Mouse (Mus musculus): ENCODE results near the gene Gm11634. TPM values are rescaled to one million over a fixed set of nuclear protein-coding genes. Genes with fewer than 3 reads are reported as not detected.
"Not testable (repeated sequence)": the region's sequence is repeated elsewhere in the genome, so short reads cannot be mapped to it uniquely, and the experiment has no call there.

Gene Gm11634
- polyA plus RNA-seq, 1 experiment from 2014 or later, result not detected

- DNase-seq (ENCODE audit: low spot score) (peak; percentile 57), ATAC-seq (no peak)
- H3K9me3 ChIP-seq (ENCODE audit: low read length), result no peaks in the 10 kb centered on the region
- H3K9ac ChIP-seq (replicated peaks; ENCODE audit: low read depth), result no peak overlapping the region
- no peaks in the 10 kb centered on the region for H3K4me1 ChIP-seq (ENCODE audit: insufficient read depth, low read depth, low read length)
- no peak overlapping the region for H3K4me3 ChIP-seq (ENCODE audit: low read depth, low read length)
- no peak overlapping the region for H3K4me2 ChIP-seq (replicated peaks; ENCODE audit: low read depth, low read length)
- H3K27ac ChIP-seq (ENCODE audit: low read length), result no peak overlapping the region
- H3K36me3 ChIP-seq (ENCODE audit: insufficient read depth, low read length), result no peaks in the 10 kb centered on the region
- TF ChIP-seq CTCF (IDR thresholded peaks at IDR 0.05) (no peak), EP300 (IDR thresholded peaks at IDR 0.05) (no peak)
- 39% methylated on average over 5 of the region's 5 CpGs for WGBS
- H3K27me3 ChIP-seq (replicated peaks; ENCODE audit: insufficient read depth, low read length), result no peaks in the 10 kb centered on the region
Observed at GRCm38 (mm10) chr11:101642931-101643330, 43.9 kb upstream of the Gm11634 start.

- DNase-seq (ENCODE audit: low spot score) (peak; percentile 73), ATAC-seq (peak; percentile 71)
- H3K4me3 ChIP-seq (ENCODE audit: low read depth, low read length); H3K9me3 ChIP-seq (ENCODE audit: low read length); H3K27me3 ChIP-seq (replicated peaks; ENCODE audit: insufficient read depth, low read length); H3K4me1 ChIP-seq (ENCODE audit: insufficient read depth, low read depth, low read length); H3K36me3 ChIP-seq (ENCODE audit: insufficient read depth, low read length): not testable (repeated sequence)
- Histone ChIP-seq H3K4me2 (replicated peaks; ENCODE audit: low read depth, low read length) (peak overlapping the region; percentile 38; the same call in 1 of the 2 replicates), H3K9ac (replicated peaks; ENCODE audit: low read depth) (0 out of 2 replicates have a peak overlapping the region, but pooled peaks have one; percentile 43), H3K27ac (ENCODE audit: low read length) (0 out of 2 replicates have a peak overlapping the region, but pooled peaks have one; percentile 54)
- WGBS, result 3% methylated on average over 12 of the region's 26 CpGs
Observed at GRCm38 (mm10) chr11:101641710-101642642, 42.9 kb upstream of the Gm11634 start.

GRCm38 (mm10) chr11:101640857-101641709 lies 42.0 kb upstream of the Gm11634 start:
- H3K4me3 ChIP-seq (ENCODE audit: low read depth, low read length), result peak overlapping the region; percentile 24; the same call in 1 of the 2 replicates
- ATAC-seq (peak; percentile 71), DNase-seq (ENCODE audit: low spot score) (peak; percentile 73)
- H3K9me3 ChIP-seq (ENCODE audit: low read length); H3K4me1 ChIP-seq (ENCODE audit: insufficient read depth, low read depth, low read length); H3K27me3 ChIP-seq (replicated peaks; ENCODE audit: insufficient read depth, low read length); H3K36me3 ChIP-seq (ENCODE audit: insufficient read depth, low read length): not testable (repeated sequence)
- H3K27ac ChIP-seq (ENCODE audit: low read length), result peak overlapping the region; percentile 72
- peak overlapping the region; percentile 38 for H3K4me2 ChIP-seq (replicated peaks; ENCODE audit: low read depth, low read length)
- 5% methylated on average over 44 of the region's 53 CpGs for WGBS
- 0 out of 2 replicates have a peak overlapping the region, but pooled peaks have one; percentile 43 for H3K9ac ChIP-seq (replicated peaks; ENCODE audit: low read depth)

GRCm38 (mm10) chr11:101639761-101640160 lies 40.7 kb upstream of the Gm11634 start:
- Histone ChIP-seq H3K36me3 (ENCODE audit: insufficient read depth, low read length) (no peaks in the 10 kb centered on the region), H3K9ac (replicated peaks; ENCODE audit: low read depth) (no peak overlapping the region), H3K9me3 (ENCODE audit: low read length) (no peaks in the 10 kb centered on the region), H3K4me3 (ENCODE audit: low read depth, low read length) (no peak overlapping the region), H3K27ac (ENCODE audit: low read length) (no peak overlapping the region), H3K4me1 (ENCODE audit: insufficient read depth, low read depth, low read length) (no peaks in the 10 kb centered on the region), H3K27me3 (replicated peaks; ENCODE audit: insufficient read depth, low read length) (no peaks in the 10 kb centered on the region), H3K4me2 (replicated peaks; ENCODE audit: low read depth, low read length) (no peak overlapping the region)
- no peak for DNase-seq (ENCODE audit: low spot score)
- no peak for ATAC-seq
- WGBS, result 82% methylated on average over 4 of the region's 4 CpGs
- no peak for TF ChIP-seq EP300 (IDR thresholded peaks at IDR 0.05)
- TF ChIP-seq CTCF (IDR thresholded peaks at IDR 0.05), result no peak

GRCm38 (mm10) chr11:101635660-101636059 lies 36.6 kb upstream of the Gm11634 start:
- H3K9me3 ChIP-seq (ENCODE audit: low read length), result no peaks in the 10 kb centered on the region
- H3K9ac ChIP-seq (replicated peaks; ENCODE audit: low read depth), result no peak overlapping the region
- no peak overlapping the region for H3K4me2 ChIP-seq (replicated peaks; ENCODE audit: low read depth, low read length)
- H3K27ac ChIP-seq (ENCODE audit: low read length), result no peak overlapping the region
- no peaks in the 10 kb centered on the region for H3K36me3 ChIP-seq (ENCODE audit: insufficient read depth, low read length)
- H3K27me3 ChIP-seq (replicated peaks; ENCODE audit: insufficient read depth, low read length), result no peaks in the 10 kb centered on the region
- H3K4me1 ChIP-seq (ENCODE audit: insufficient read depth, low read depth, low read length), result no peaks in the 10 kb centered on the region
- DNase-seq (ENCODE audit: low spot score) (no peak), ATAC-seq (no peak)
- H3K4me3 ChIP-seq (ENCODE audit: low read depth, low read length), result no peak overlapping the region
- no peak for TF ChIP-seq EP300 (IDR thresholded peaks at IDR 0.05)
- TF ChIP-seq CTCF (IDR thresholded peaks at IDR 0.05), result no peak
- 77% methylated on average over 10 of the region's 10 CpGs for WGBS

GRCm38 (mm10) chr11:101628733-101629417 lies 29.8 kb upstream of the Gm11634 start:
- peak overlapping the region; percentile 84; the same call in 1 of the 2 replicates for H3K4me2 ChIP-seq (replicated peaks; ENCODE audit: low read depth, low read length)
- ATAC-seq; H3K4me1 ChIP-seq (ENCODE audit: insufficient read depth, low read depth, low read length); H3K9ac ChIP-seq (replicated peaks; ENCODE audit: low read depth); H3K27me3 ChIP-seq (replicated peaks; ENCODE audit: insufficient read depth, low read length); H3K9me3 ChIP-seq (ENCODE audit: low read length); H3K27ac ChIP-seq (ENCODE audit: low read length); H3K36me3 ChIP-seq (ENCODE audit: insufficient read depth, low read length); DNase-seq (ENCODE audit: low spot score): not testable (repeated sequence)
- H3K4me3 ChIP-seq (ENCODE audit: low read depth, low read length), result peak overlapping the region; percentile 70; the same call in 1 of the 2 replicates
- WGBS, result 64% methylated on average over 4 of the region's 5 CpGs

Measured in lung, postnatal 0 days (tissue).